Mouse (Mus musculus): ENCODE data around the gene Wnt10a.

Wnt10a gene

GRCm38 (mm10) chr1:74784041-74784759 lies 7.1 kb upstream of the Wnt10a start:
- in situ Hi-C loops (cut with MboI; ENCODE audit: low sequenced_read_pairs), result no loop called here

- in situ Hi-C loops (cut with MboI; ENCODE audit: low sequenced_read_pairs), result no loop called here
Observed at GRCm38 (mm10) chr1:74787846-74788245, 3.5 kb upstream of the Wnt10a start.

GRCm38 (mm10) chr1:74788603-74789176 lies 2.6 kb upstream of the Wnt10a start:
- in situ Hi-C loops (cut with MboI; ENCODE audit: low sequenced_read_pairs), result no loop called here

GRCm38 (mm10) chr1:74790095-74790494 lies 1.2 kb upstream of the Wnt10a start:
- in situ Hi-C loops (cut with MboI; ENCODE audit: low sequenced_read_pairs), result no loop called here

GRCm38 (mm10) chr1:74792831-74793660 lies 1.7 kb downstream of the Wnt10a start:
- in situ Hi-C loops (cut with MboI; ENCODE audit: low sequenced_read_pairs), result no loop called here

- in situ Hi-C loops (cut with MboI; ENCODE audit: low sequenced_read_pairs), result no loop called here
Observed at GRCm38 (mm10) chr1:74794487-74795144, 3.3 kb downstream of the Wnt10a start.

- in situ Hi-C loops (cut with MboI; ENCODE audit: low sequenced_read_pairs), result no loop called here
Observed at GRCm38 (mm10) chr1:74795145-74795529, 3.8 kb downstream of the Wnt10a start.

- in situ Hi-C loops (cut with MboI; ENCODE audit: low sequenced_read_pairs), result no loop called here
Observed at GRCm38 (mm10) chr1:74797459-74797858, 6.1 kb downstream of the Wnt10a start.

- in situ Hi-C loops (cut with MboI; ENCODE audit: low sequenced_read_pairs), result no loop called here
Observed at GRCm38 (mm10) chr1:74800424-74800888, 9.1 kb downstream of the Wnt10a start.

- in situ Hi-C loops (cut with MboI; ENCODE audit: low sequenced_read_pairs), result no loop called here
Observed at GRCm38 (mm10) chr1:74801631-74802140, 10.4 kb downstream of the Wnt10a start.

GRCm38 (mm10) chr1:74802795-74803656 lies 11.7 kb downstream of the Wnt10a start:
- in situ Hi-C loops (cut with MboI; ENCODE audit: low sequenced_read_pairs), result no loop called here

- in situ Hi-C loops (cut with MboI; ENCODE audit: low sequenced_read_pairs), result no loop called here
Observed at GRCm38 (mm10) chr1:74804211-74804870, 13.0 kb downstream of the Wnt10a start.

- in situ Hi-C loops (cut with MboI; ENCODE audit: low sequenced_read_pairs), result no loop called here
Observed at GRCm38 (mm10) chr1:74805340-74805835, 14.1 kb downstream of the Wnt10a start.

GRCm38 (mm10) chr1:74805843-74806242 lies 14.5 kb downstream of the Wnt10a start:
- in situ Hi-C loops (cut with MboI; ENCODE audit: low sequenced_read_pairs), result no loop called here

GRCm38 (mm10) chr1:74806360-74807311 lies 15.3 kb downstream of the Wnt10a start:
- in situ Hi-C loops (cut with MboI; ENCODE audit: low sequenced_read_pairs), result no loop called here

GRCm38 (mm10) chr1:74807551-74808071 lies 16.3 kb downstream of the Wnt10a start:
- in situ Hi-C loops (cut with MboI; ENCODE audit: low sequenced_read_pairs), result no loop called here

- in situ Hi-C loops (cut with MboI; ENCODE audit: low sequenced_read_pairs), result no loop called here
Observed at GRCm38 (mm10) chr1:74808078-74808477, 16.8 kb downstream of the Wnt10a start.

GRCm38 (mm10) chr1:74809007-74809406 lies 17.7 kb downstream of the Wnt10a start:
- in situ Hi-C loops (cut with MboI; ENCODE audit: low sequenced_read_pairs), result no loop called here
